Mouse (Mus musculus): ENCODE measurements at regions not wholly inside any gene's neighbourhood (a gene's known extent, or its start where the extent isn't known, plus 50 kb on each side); places are given as distances from the start of the nearest gene placed in this dataset.

DNA sequence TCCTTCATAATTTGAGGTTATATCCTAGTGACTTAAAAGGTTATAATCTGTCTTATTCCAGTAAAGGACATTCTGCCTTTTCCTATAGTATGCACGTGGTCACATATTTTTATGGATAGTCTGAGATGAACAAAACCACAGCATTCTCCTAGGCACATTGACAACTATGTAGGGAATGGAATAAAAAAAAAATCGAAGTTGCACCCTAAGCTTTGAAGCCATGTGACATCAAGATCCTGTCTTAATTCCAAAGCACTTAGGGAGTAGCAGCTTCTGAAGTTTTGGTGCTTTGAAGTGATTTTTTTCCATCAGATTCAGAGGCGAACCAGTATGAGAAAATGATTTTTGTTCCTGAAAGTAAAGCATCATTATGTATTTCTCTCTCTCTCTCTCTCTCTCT is 290.6 kb downstream of the Pdgfc start:
- Histone ChIP-seq H3K4me1 (ENCODE audit: control insufficient read depth in 1 of 2, insufficient read depth in 2 of 2) (no peaks in the 10 kb centered on the region), H3K27me3 (replicated peaks) (no peaks in the 10 kb centered on the region), H3K9ac (ENCODE audit: insufficient read depth, low read depth) (no peak overlapping the region), H3K79me2 (replicated peaks; ENCODE audit: control insufficient read depth, extremely low read depth, insufficient read depth, poor library complexity, severe bottlenecking) (no peaks in the 10 kb centered on the region), H3K36me3 (replicated peaks in 1 of 2; ENCODE audit: control insufficient read depth in 1 of 2, insufficient read depth in 1 of 2, low read length in 1 of 2) (no peaks in the 10 kb centered on the region), H3K27ac (ENCODE audit: insufficient read depth, low read depth) (no peak overlapping the region), H3K9me3 (replicated peaks; ENCODE audit: low read length) (no peaks in the 10 kb centered on the region), H3K4me3 (replicated peaks in 1 of 3; ENCODE audit: low read depth in 2 of 3, low read length in 2 of 3, poor library complexity in 1 of 3) (no peak overlapping the region), H3K4me2 (ENCODE audit: insufficient read depth, low read depth, poor library complexity, severe bottlenecking) (no peak overlapping the region)
- in situ Hi-C loops (cut with MboI; ENCODE audit: low pct_ligation_motif_present, low pct_unique_long_range_greater_than_20kb, low sequenced_read_pairs): loop anchor here (25.0 kb wide), 1 partner anchor 460 kb away; no protein-coding TSS in a partner anchor
- dilution Hi-C loops (cut with MboI; ENCODE audit: extremely low pct_ligation_motif_present, extremely low pct_unique_long_range_greater_than_20kb, low sequenced_read_pairs): no loop called here
- DNase-seq (ENCODE audit: extremely low read depth): no peak
- TF ChIP-seq E2F4 (IDR thresholded peaks at IDR 0.05; ENCODE audit: insufficient replicate concordance, low read depth, low read length): no peak
- no peak for TF ChIP-seq SIN3A (IDR thresholded peaks at IDR 0.05; ENCODE audit: low read length)
- no peak for TF ChIP-seq IRF4 (IDR thresholded peaks at IDR 0.05; ENCODE audit: low read depth, low read length)
- TF ChIP-seq EP300 (IDR thresholded peaks at IDR 0.05; ENCODE audit: low read length): no peak
- no peak for TF ChIP-seq JUN (IDR thresholded peaks at IDR 0.05; ENCODE audit: insufficient read depth, low read depth, low read length)
- no peak for TF ChIP-seq MAFK (IDR thresholded peaks at IDR 0.05; ENCODE audit: insufficient replicate concordance, low read length)
- no peak for TF ChIP-seq NELFE (IDR thresholded peaks at IDR 0.05; ENCODE audit: low read depth, low read length)
- TF ChIP-seq ELF1 (IDR thresholded peaks at IDR 0.05; ENCODE audit: low read depth, low read length): no peak
- TF ChIP-seq ZC3H11A (IDR thresholded peaks at IDR 0.05; ENCODE audit: low read depth, low read length): no peak
- TF ChIP-seq JUND (conservative IDR thresholded peaks at IDR 0.05; ENCODE audit: low read depth, low read length): no peak
- no peak for TF ChIP-seq ZKSCAN1 (IDR thresholded peaks at IDR 0.05; ENCODE audit: borderline replicate concordance, low read depth, low read length)

DNA sequence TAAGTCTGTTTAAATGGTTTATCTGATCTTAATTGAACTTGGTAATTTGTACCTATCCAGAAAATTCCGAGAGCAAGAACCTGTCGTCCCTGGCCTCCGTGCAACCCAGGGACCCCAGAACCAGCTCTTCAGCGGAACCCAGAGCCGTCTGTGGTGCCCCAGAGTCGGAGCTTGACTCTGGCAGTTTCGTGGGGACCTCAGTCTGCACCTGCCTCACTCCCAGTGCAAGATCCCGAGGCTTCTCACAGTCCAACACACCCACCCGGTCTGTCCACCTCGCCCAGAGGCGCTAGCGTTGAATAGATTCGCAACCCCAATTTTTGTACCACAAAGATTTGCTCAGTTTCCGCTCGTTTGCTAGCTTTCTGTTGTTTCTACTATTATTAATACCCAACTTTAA is 315.5 kb downstream of the Pdgfc start:
- Histone ChIP-seq H3K36me3 (replicated peaks in 1 of 2; ENCODE audit: control insufficient read depth in 1 of 2, insufficient read depth in 1 of 2, low read length in 1 of 2) (no peaks in the 10 kb centered on the region), H3K4me3 (replicated peaks in 1 of 3; ENCODE audit: low read depth in 2 of 3, low read length in 2 of 3, poor library complexity in 1 of 3) (no peak overlapping the region), H3K9me3 (replicated peaks; ENCODE audit: low read length) (no peaks in the 10 kb centered on the region), H3K4me1 (ENCODE audit: control insufficient read depth in 1 of 2, insufficient read depth in 2 of 2) (no peaks in the 10 kb centered on the region), H3K79me2 (replicated peaks; ENCODE audit: control insufficient read depth, extremely low read depth, insufficient read depth, poor library complexity, severe bottlenecking) (no peaks in the 10 kb centered on the region), H3K27me3 (replicated peaks) (no peaks in the 10 kb centered on the region), H3K4me2 (ENCODE audit: insufficient read depth, low read depth, poor library complexity, severe bottlenecking) (no peak overlapping the region), H3K9ac (ENCODE audit: insufficient read depth, low read depth) (no peak overlapping the region), H3K27ac (ENCODE audit: insufficient read depth, low read depth) (no peak overlapping the region)
- dilution Hi-C loops (cut with MboI; ENCODE audit: extremely low pct_ligation_motif_present, extremely low pct_unique_long_range_greater_than_20kb, low sequenced_read_pairs) (no loop called here), in situ Hi-C loops (cut with MboI; ENCODE audit: low pct_ligation_motif_present, low pct_unique_long_range_greater_than_20kb, low sequenced_read_pairs) (no loop called here)
- no peak for TF ChIP-seq EP300 (IDR thresholded peaks at IDR 0.05; ENCODE audit: low read length)
- TF ChIP-seq JUN (IDR thresholded peaks at IDR 0.05; ENCODE audit: insufficient read depth, low read depth, low read length): no peak
- TF ChIP-seq E2F4 (IDR thresholded peaks at IDR 0.05; ENCODE audit: insufficient replicate concordance, low read depth, low read length): no peak
- TF ChIP-seq USF2 (conservative IDR thresholded peaks at IDR 0.05; ENCODE audit: low read depth, low read length): no peak
- TF ChIP-seq UBTF (IDR thresholded peaks at IDR 0.05; ENCODE audit: low read depth, low read length): no peak
- no peak for TF ChIP-seq MAZ (IDR thresholded peaks at IDR 0.05; ENCODE audit: low read depth, low read length)
- TF ChIP-seq MAX (IDR thresholded peaks at IDR 0.05; ENCODE audit: low read length): no peak
- no peak for TF ChIP-seq IRF4 (IDR thresholded peaks at IDR 0.05; ENCODE audit: low read depth, low read length)
- no peak for TF ChIP-seq KAT2A (IDR thresholded peaks at IDR 0.05; ENCODE audit: insufficient replicate concordance, low read length)
- TF ChIP-seq CTCF (conservative IDR thresholded peaks at IDR 0.05 in 1 of 2, IDR thresholded peaks at IDR 0.05 in 1 of 2; ENCODE audit: low read depth in 2 of 2, low read length in 2 of 2): no peak
- no peak for TF ChIP-seq NRF1 (IDR thresholded peaks at IDR 0.05; ENCODE audit: low read depth, low read length)
- TF ChIP-seq NELFE (IDR thresholded peaks at IDR 0.05; ENCODE audit: low read depth, low read length): no peak
- TF ChIP-seq USF1 (IDR thresholded peaks at IDR 0.05; ENCODE audit: low read depth, low read length): no peak
- TF ChIP-seq SIN3A (IDR thresholded peaks at IDR 0.05; ENCODE audit: low read length): no peak
- TF ChIP-seq MAFK (IDR thresholded peaks at IDR 0.05; ENCODE audit: insufficient replicate concordance, low read length): no peak
- no peak for TF ChIP-seq RAD21 (IDR thresholded peaks at IDR 0.05; ENCODE audit: low read depth, low read length)
- no peak for TF ChIP-seq TBP (conservative IDR thresholded peaks at IDR 0.05; ENCODE audit: low read depth, low read length)
- no peak for TF ChIP-seq ELF1 (IDR thresholded peaks at IDR 0.05; ENCODE audit: low read depth, low read length)
- no peak for DNase-seq (ENCODE audit: extremely low read depth)
